Comparison of ENCODE assay signal across 7 mouse cellular contexts in the genomic region with DNA sequence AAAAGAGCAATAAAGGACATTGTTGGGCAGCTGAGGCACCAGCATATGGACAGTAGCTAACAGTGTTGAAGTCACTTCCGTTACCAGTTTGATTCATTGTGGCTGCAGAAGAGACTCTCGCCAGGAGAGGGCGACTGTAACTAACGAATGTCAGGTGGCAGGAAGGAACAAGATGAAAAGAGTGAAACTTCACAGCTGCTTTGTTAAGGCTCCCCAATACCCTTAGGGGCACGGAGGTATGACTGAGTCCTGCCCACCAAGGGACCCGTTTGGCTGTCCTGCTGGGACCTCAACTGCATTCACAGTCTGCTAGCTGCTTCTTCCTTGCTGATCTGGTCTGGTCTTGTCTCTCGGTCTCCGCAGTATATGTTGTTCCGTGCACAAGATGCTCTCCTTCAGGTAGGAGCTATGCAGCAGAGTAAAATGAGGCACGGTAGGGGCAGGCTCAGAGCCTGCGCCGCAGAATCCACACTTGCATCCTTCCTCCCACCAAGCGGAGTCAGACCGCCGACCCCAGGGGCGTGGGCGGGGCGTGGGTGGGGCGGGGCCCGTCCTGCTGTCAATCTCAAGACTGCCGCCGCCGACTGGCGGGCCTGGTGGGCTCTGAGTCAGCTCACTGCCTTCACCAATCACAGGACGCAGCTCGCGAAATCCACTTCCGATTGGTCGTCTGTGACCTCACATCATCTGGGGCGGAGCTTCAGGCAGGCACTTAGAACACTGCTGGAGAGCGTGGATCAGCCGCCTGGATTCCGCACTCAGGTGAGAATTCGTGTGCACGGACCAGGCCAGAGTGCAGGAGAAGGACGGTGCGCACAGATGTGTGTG. TPM values are rescaled to one million over a fixed set of nuclear protein-coding genes. Genes with fewer than 3 reads are reported as not detected.
A peak's percentile ranks its signal among the peaks of the same experiment; 100 is the strongest.
DNase-seq lines count a peak whose midpoint lies in the region; ATAC-seq lines count a peak whose summit lies in the region.

No protein-coding gene starts in this region.

- peak; percentile 97 for DNase-seq in adrenal gland, adult (ENCODE audit: inconsistent age in 2 of 2, low spot score in 1 of 2)
- peak; percentile 98 for DNase-seq in embryo, embryonic 10.5 days (ENCODE audit: low spot score)
- DNase-seq in gastrocnemius, postnatal 25 days = peak; percentile 96
- DNase-seq in left cerebral cortex, postnatal 25 days (ENCODE audit: low spot score in 2 of 2) = peak; percentile 95 to 99
- peak; percentile 98 for DNase-seq in midbrain, embryonic 10.5 days (ENCODE audit: low spot score)
- DNase-seq in right cerebral cortex, postnatal 4 days = peak; percentile 92

- peak overlapping the region; percentile 57 for H3K4me3 ChIP-seq in intestine, embryonic 15.5 days (replicated peaks)
- peak overlapping the region; percentile 73 for H3K4me3 ChIP-seq in midbrain, embryonic 10.5 days

- WGBS in intestine, embryonic 15.5 days = under 1% methylated on average over 37 of the region's 37 CpGs
- WGBS in midbrain, embryonic 10.5 days = under 1% methylated on average over 37 of the region's 37 CpGs

- H3K9me3 ChIP-seq in intestine, embryonic 15.5 days = no peaks in the 10 kb centered on the region
- no peaks in the 10 kb centered on the region for H3K9me3 ChIP-seq in midbrain, embryonic 10.5 days (replicated peaks)

- H3K4me2 ChIP-seq in intestine, embryonic 15.5 days (replicated peaks) = peak overlapping the region; percentile 81

- H3K27ac ChIP-seq in intestine, embryonic 15.5 days = peak overlapping the region; percentile 90
- H3K27ac ChIP-seq in midbrain, embryonic 10.5 days (replicated peaks) = peak overlapping the region; percentile 94

- intact Hi-C loops in left cerebral cortex, postnatal 25 days (cut with DNase I) = loop anchor here (1.0 kb wide), 2 partner anchors 78 to 245 kb away; no protein-coding TSS in a partner anchor

- 0 out of 2 replicates have a peak, but pooled peaks cover 2% of the 10 kb centered on the region for H3K36me3 ChIP-seq in intestine, embryonic 15.5 days
- H3K36me3 ChIP-seq in midbrain, embryonic 10.5 days = peaks cover 27% of the 10 kb centered on the region

- H3K9ac ChIP-seq in intestine, embryonic 15.5 days = peak overlapping the region; percentile 60

- peaks cover 36% of the 10 kb centered on the region for H3K4me1 ChIP-seq in intestine, embryonic 15.5 days (replicated peaks)
- peaks cover 44% of the 10 kb centered on the region for H3K4me1 ChIP-seq in midbrain, embryonic 10.5 days

- ATAC-seq in intestine, embryonic 15.5 days = peak; percentile 97

- H3K27me3 ChIP-seq in intestine, embryonic 15.5 days (replicated peaks) = no peaks in the 10 kb centered on the region
- H3K27me3 ChIP-seq in midbrain, embryonic 10.5 days (ENCODE audit: low read depth, poor library complexity, severe bottlenecking) = no peaks in the 10 kb centered on the region

RNA-seq across cellular contexts. Expression of gene Dhcr7, which starts 6.8 kb away (rescaled TPM):
- total RNA-seq in gastrocnemius, postnatal 25 days (2021) = 1 to 10 TPM; 4.8 TPM
- 70.2 and 78.9 TPM in 2 replicates for polyA plus RNA-seq in intestine, embryonic 15.5 days (2015; fragmentation: Nextera tagmentation; extraction: Ambion mirVana)
- total RNA-seq in left cerebral cortex, postnatal 25 days (2021) = 10 to 100 TPM; 44.1 to 45.9 TPM
- 105 and 107 TPM in 2 replicates for polyA plus RNA-seq in midbrain, embryonic 10.5 days (2016; fragmentation: Nextera tagmentation; extraction: Ambion mirVana)

RNA-seq across cellular contexts. Expression of gene Nadsyn1, which starts 7.1 kb away (rescaled TPM):
- total RNA-seq in gastrocnemius, postnatal 25 days (2021) = 1 to 10 TPM; 2.7 to 3.8 TPM
- 19.4 and 21.1 TPM in 2 replicates for polyA plus RNA-seq in intestine, embryonic 15.5 days (2015; fragmentation: Nextera tagmentation; extraction: Ambion mirVana)
- 1 to 10 TPM; 4.8 to 6.6 TPM for total RNA-seq in left cerebral cortex, postnatal 25 days (2021)
- polyA plus RNA-seq in midbrain, embryonic 10.5 days (2016; fragmentation: Nextera tagmentation; extraction: Ambion mirVana) = 10.3 and 10.4 TPM in 2 replicates

RNA-seq across cellular contexts. Expression of gene Gm498, which starts 36.9 kb away (rescaled TPM):
- total RNA-seq in gastrocnemius, postnatal 25 days (2021) = not detected
- not detected in 2 replicates for polyA plus RNA-seq in intestine, embryonic 15.5 days (2015; fragmentation: Nextera tagmentation; extraction: Ambion mirVana)
- not detected for total RNA-seq in left cerebral cortex, postnatal 25 days (2021)
- polyA plus RNA-seq in midbrain, embryonic 10.5 days (2016; fragmentation: Nextera tagmentation; extraction: Ambion mirVana) = not detected in 2 replicates

RNA-seq across cellular contexts. Expression of gene Mrgpre, which starts 45.4 kb away (rescaled TPM):
- total RNA-seq in gastrocnemius, postnatal 25 days (2021) = under 1 TPM; 0.64 to 0.67 TPM
- polyA plus RNA-seq in intestine, embryonic 15.5 days (2015; fragmentation: Nextera tagmentation; extraction: Ambion mirVana) = 1.2 and 1.3 TPM in 2 replicates
- 1 to 10 TPM; 7.1 to 7.6 TPM for total RNA-seq in left cerebral cortex, postnatal 25 days (2021)
- polyA plus RNA-seq in midbrain, embryonic 10.5 days (2016; fragmentation: Nextera tagmentation; extraction: Ambion mirVana) = 1.8 and 3.3 TPM in 2 replicates

Comparison
In these comparisons a context has a peak if more than half of its experiments do, and no peak if none do; other contexts are left out.
1. Peak in every context shown above with its lines: DNase-seq, ATAC-seq, H3K4me3 ChIP-seq and H3K27ac ChIP-seq.
2. RNA of gene Dhcr7, which starts 6.8 kb away (total RNA-seq): 44.1 to 45.9 TPM in left cerebral cortex, postnatal 25 days; 4.8 TPM in gastrocnemius, postnatal 25 days; every median in the first group is over 4 times any median in the second.